Mouse (Mus musculus): ENCODE measurements around the gene Emilin1. TPM values are rescaled to one million over a fixed set of nuclear protein-coding genes. Genes with fewer than 3 reads are reported as not detected.

The Emilin1 gene
- total and polyA plus RNA-seq, 3 experiments = 0.11 to 0.63 (median 0.34) TPM

GRCm38 (mm10) chr5:30927945-30928529 is 14.8 kb downstream of the Emilin1 start:
- H3K4me2 ChIP-seq (ENCODE audit: insufficient read depth, low read depth, poor library complexity, severe bottlenecking) = no peak overlapping the region
- no peak overlapping the region for H3K9ac ChIP-seq (ENCODE audit: insufficient read depth, low read depth)
- H3K4me1 ChIP-seq (ENCODE audit: control insufficient read depth in 1 of 2, insufficient read depth in 2 of 2) = peaks cover 0 to 27% of the 10 kb centered on the region in 2 experiments; a peak in 3 of 4 replicates
- TF ChIP-seq MYC (IDR thresholded peaks at IDR 0.05; ENCODE audit: low read depth, low read length) = peak; percentile 27; the same call in 1 of the 2 replicates
- TF ChIP-seq MAFK (IDR thresholded peaks at IDR 0.05; ENCODE audit: insufficient replicate concordance, low read length) = no peak
- peak; percentile 92 for TF ChIP-seq HCFC1 (IDR thresholded peaks at IDR 0.05; ENCODE audit: low read depth, low read length)
- peak; percentile 54; the same call in 1 of the 2 replicates for TF ChIP-seq KAT2A (IDR thresholded peaks at IDR 0.05; ENCODE audit: insufficient replicate concordance, low read length)
- DNase-seq (ENCODE audit: extremely low read depth) = no peak
- H3K79me2 ChIP-seq (replicated peaks; ENCODE audit: control insufficient read depth, extremely low read depth, insufficient read depth, poor library complexity, severe bottlenecking) = no peaks in the 10 kb centered on the region
- dilution Hi-C loops (cut with MboI; ENCODE audit: extremely low pct_ligation_motif_present, extremely low pct_unique_long_range_greater_than_20kb, low sequenced_read_pairs) = no loop called here
- H3K27me3 ChIP-seq (replicated peaks) = peaks cover 59% of the 10 kb centered on the region
- no peak overlapping the region for H3K4me3 ChIP-seq (replicated peaks in 1 of 3; ENCODE audit: low read depth in 2 of 3, low read length in 2 of 3, poor library complexity in 1 of 3)
- in situ Hi-C loops (cut with MboI; ENCODE audit: low pct_ligation_motif_present, low pct_unique_long_range_greater_than_20kb, low sequenced_read_pairs) = loop anchor here (5.0 kb wide), 1 partner anchor 74 kb away; no protein-coding TSS in a partner anchor
- no peak overlapping the region for H3K27ac ChIP-seq (ENCODE audit: insufficient read depth, low read depth)
- no peaks in the 10 kb centered on the region for H3K36me3 ChIP-seq (replicated peaks in 1 of 2; ENCODE audit: control insufficient read depth in 1 of 2, insufficient read depth in 1 of 2, low read length in 1 of 2)
- H3K9me3 ChIP-seq (replicated peaks; ENCODE audit: low read length) = no peaks in the 10 kb centered on the region

GRCm38 (mm10) chr5:30930121-30930520 is 16.9 kb downstream of the Emilin1 start:
- in situ Hi-C loops (cut with MboI; ENCODE audit: low pct_ligation_motif_present, low pct_unique_long_range_greater_than_20kb, low sequenced_read_pairs) = no loop called here
- dilution Hi-C loops (cut with MboI; ENCODE audit: extremely low pct_ligation_motif_present, extremely low pct_unique_long_range_greater_than_20kb, low sequenced_read_pairs) = no loop called here
- Histone ChIP-seq H3K27me3 (replicated peaks) (peaks cover 52% of the 10 kb centered on the region), H3K27ac (ENCODE audit: insufficient read depth, low read depth) (no peak overlapping the region), H3K79me2 (replicated peaks; ENCODE audit: control insufficient read depth, extremely low read depth, insufficient read depth, poor library complexity, severe bottlenecking) (no peaks in the 10 kb centered on the region), H3K36me3 (replicated peaks in 1 of 2; ENCODE audit: control insufficient read depth in 1 of 2, insufficient read depth in 1 of 2, low read length in 1 of 2) (no peaks in the 10 kb centered on the region), H3K4me1 (ENCODE audit: control insufficient read depth in 1 of 2, insufficient read depth in 2 of 2) (peaks cover 0 to 14% of the 10 kb centered on the region in 2 experiments; a peak in 3 of 4 replicates), H3K9ac (ENCODE audit: insufficient read depth, low read depth) (no peak overlapping the region), H3K4me2 (ENCODE audit: insufficient read depth, low read depth, poor library complexity, severe bottlenecking) (no peak overlapping the region), H3K9me3 (replicated peaks; ENCODE audit: low read length) (no peaks in the 10 kb centered on the region), H3K4me3 (replicated peaks in 1 of 3; ENCODE audit: low read depth in 2 of 3, low read length in 2 of 3, poor library complexity in 1 of 3) (no peak overlapping the region)
- TF ChIP-seq ZMIZ1 (IDR thresholded peaks at IDR 0.05; ENCODE audit: low read depth, low read length) (no peak), CTCF (conservative IDR thresholded peaks at IDR 0.05 in 1 of 2, IDR thresholded peaks at IDR 0.05 in 1 of 2; ENCODE audit: low read depth in 2 of 2, low read length in 2 of 2) (peak; percentile 45 to 86), CHD1 (IDR thresholded peaks at IDR 0.05; ENCODE audit: low read depth, low read length) (no peak), MAFK (IDR thresholded peaks at IDR 0.05; ENCODE audit: insufficient replicate concordance, low read length) (no peak), GABPA (IDR thresholded peaks at IDR 0.05; ENCODE audit: insufficient replicate concordance, low read depth, low read length) (no peak), RCOR1 (conservative IDR thresholded peaks at IDR 0.05; ENCODE audit: low read depth, low read length) (no peak), ELF1 (IDR thresholded peaks at IDR 0.05; ENCODE audit: low read depth, low read length) (no peak), POLR2AphosphoS2 (IDR thresholded peaks at IDR 0.05; ENCODE audit: low read depth, low read length) (no peak), PAX5 (IDR thresholded peaks at IDR 0.05; ENCODE audit: low read length) (no peak), ZNF384 (IDR thresholded peaks at IDR 0.05; ENCODE audit: low read depth, low read length) (no peak), MXI1 (IDR thresholded peaks at IDR 0.05; ENCODE audit: low read depth, low read length) (no peak), SMC3 (IDR thresholded peaks at IDR 0.05; ENCODE audit: low read depth, low read length) (peak; percentile 77), ZKSCAN1 (IDR thresholded peaks at IDR 0.05; ENCODE audit: borderline replicate concordance, low read depth, low read length) (no peak), MYC (IDR thresholded peaks at IDR 0.05; ENCODE audit: low read depth, low read length) (0 out of 2 replicates have a peak, but pooled peaks have one; percentile 43), NELFE (IDR thresholded peaks at IDR 0.05; ENCODE audit: low read depth, low read length) (no peak), RAD21 (IDR thresholded peaks at IDR 0.05; ENCODE audit: low read depth, low read length) (peak; percentile 79), MAX (IDR thresholded peaks at IDR 0.05; ENCODE audit: low read length) (no peak), POLR2A (IDR thresholded peaks at IDR 0.05; ENCODE audit: low read depth, low read length) (no peak), MAZ (IDR thresholded peaks at IDR 0.05; ENCODE audit: low read depth, low read length) (no peak), ETS1 (conservative IDR thresholded peaks at IDR 0.05; ENCODE audit: low read depth, low read length) (no peak), TCF12 (IDR thresholded peaks at IDR 0.05; ENCODE audit: low read depth, low read length) (no peak), JUND (conservative IDR thresholded peaks at IDR 0.05; ENCODE audit: low read depth, low read length) (no peak), ZC3H11A (IDR thresholded peaks at IDR 0.05; ENCODE audit: low read depth, low read length) (no peak), MEF2A (IDR thresholded peaks at IDR 0.05; ENCODE audit: borderline replicate concordance, low read depth, low read length) (no peak), TBP (conservative IDR thresholded peaks at IDR 0.05; ENCODE audit: low read depth, low read length) (no peak), HCFC1 (IDR thresholded peaks at IDR 0.05; ENCODE audit: low read depth, low read length) (no peak), KAT2A (IDR thresholded peaks at IDR 0.05; ENCODE audit: insufficient replicate concordance, low read length) (no peak), CHD2 (IDR thresholded peaks at IDR 0.05; ENCODE audit: low read length) (no peak)
- DNase-seq (ENCODE audit: extremely low read depth) = peak; percentile 54

All from CH12.LX (cell line).